Mouse (Mus musculus): ENCODE measurements around the gene Slc18a2.

Gene Slc18a2

DNA sequence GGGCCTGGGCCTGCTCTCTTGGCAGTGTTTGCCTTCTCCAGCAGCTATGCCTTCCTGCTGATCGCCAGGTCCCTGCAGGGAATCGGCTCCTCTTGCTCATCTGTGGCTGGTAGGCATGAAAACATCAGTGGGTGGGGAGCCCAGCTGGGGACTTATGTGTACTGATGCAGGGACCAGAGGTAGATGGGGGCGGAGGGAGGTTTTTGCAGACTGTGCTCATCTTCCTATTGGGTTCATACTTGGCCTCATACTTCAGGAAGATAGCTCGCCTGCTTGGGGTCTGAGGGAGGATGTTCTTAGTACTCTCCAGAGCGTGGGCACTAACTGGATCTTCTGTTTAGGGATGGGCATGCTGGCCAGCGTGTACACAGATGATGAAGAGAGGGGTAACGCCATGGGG lies 12.5 kb downstream of the Slc18a2 start:
- DNase-seq (ENCODE audit: low read depth, low spot score) = no peak

DNA sequence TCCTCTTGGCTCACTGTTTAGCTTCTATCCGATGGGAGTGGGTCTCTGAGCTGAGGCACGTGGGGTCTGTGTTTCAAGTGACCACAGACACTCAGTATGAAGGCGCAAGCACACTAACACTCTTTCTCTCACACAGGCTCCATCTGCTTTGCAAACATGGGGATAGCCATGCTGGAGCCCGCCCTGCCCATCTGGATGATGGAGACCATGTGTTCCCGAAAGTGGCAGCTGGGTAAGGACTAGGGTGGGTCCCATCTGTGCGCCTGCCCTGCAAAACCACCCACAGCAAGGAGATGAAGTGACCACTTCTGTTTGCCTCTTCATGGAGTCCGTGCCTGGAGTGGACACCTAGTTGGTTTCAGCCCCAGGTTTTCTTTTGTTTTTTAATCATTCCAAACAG lies 15.7 kb downstream of the Slc18a2 start:
- DNase-seq (ENCODE audit: low read depth, low spot score) = no peak

DNA sequence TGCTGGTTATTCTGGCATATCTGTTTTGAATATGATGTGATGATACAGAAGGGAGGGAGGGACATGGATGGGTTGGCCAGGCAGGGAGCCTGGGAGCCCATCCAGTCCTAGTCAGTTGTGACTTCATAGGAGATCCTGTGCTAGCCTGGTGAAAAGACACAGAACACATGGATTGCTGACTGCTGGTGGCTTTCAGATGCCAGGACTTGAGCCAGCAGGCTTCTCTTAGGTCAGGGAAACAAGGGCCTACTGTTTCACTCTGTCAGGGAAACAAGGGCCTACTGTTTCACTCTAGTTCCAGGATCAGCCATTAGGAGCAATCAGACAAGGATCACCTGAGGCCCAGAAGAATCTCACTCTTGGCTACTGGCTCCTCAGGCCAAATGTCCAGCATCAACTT lies 20.1 kb downstream of the Slc18a2 start:
- DNase-seq (ENCODE audit: low read depth, low spot score) = no peak

DNA sequence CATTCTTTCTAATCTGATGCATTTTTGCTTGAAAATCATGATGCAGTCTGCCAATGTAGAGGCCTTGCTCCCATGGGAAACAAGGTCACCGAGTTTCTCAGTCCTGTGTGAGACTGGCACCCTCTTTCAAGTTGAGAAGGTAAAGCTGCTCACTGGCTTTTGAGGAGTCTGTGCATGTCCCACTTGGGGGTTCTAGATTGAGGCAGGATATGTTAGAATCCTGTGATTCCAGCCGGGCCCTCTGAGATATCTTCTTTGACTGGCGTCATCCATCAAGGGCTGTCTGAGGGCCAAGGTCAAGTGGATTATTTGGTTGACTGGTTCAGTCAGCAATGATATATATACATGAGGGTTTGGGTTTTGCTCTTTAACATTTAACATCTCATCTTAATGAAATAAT lies 21.3 kb downstream of the Slc18a2 start:
- no peak for DNase-seq (ENCODE audit: low read depth, low spot score)

DNA sequence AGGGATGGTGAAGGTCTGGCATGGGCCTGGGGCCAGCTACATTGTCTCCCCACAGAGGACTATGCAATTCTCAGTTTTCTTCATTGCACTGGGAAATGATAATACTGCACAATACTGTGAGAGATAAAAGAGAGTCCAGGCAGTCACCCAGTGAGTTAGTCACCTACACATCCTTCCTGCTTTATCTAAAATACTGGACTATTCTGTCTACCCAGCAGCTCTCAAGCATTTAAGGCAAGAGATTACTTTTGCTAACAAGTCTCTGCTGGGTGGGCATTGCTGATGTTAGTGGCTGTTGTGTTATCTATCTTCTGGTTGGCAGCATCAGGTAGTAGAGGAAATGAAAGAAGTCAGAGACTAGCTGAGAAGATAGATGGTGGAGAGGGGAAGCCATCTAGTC lies 28.3 kb downstream of the Slc18a2 start:
- DNase-seq (ENCODE audit: low read depth, low spot score) = no peak

DNA sequence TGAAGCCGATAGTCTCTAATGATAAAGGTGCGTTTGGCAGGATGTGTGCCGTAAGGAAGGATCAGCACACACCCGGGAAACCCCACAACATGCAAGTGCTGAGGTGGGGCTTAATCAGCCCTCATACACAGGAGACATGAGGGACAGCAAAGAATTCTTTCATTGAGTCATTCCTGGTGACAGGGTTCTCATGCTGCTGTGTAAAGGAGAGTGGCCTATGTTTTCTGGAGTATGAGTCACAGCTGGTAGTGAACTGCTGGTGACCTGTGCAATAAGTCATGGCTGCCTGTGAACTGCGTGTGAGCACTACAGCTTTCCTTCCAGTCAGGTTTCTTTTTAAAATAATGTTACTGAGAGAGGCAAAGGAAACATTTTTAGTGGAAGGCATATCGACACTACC lies 29.1 kb downstream of the Slc18a2 start:
- DNase-seq (ENCODE audit: low read depth, low spot score) = no peak

DNA sequence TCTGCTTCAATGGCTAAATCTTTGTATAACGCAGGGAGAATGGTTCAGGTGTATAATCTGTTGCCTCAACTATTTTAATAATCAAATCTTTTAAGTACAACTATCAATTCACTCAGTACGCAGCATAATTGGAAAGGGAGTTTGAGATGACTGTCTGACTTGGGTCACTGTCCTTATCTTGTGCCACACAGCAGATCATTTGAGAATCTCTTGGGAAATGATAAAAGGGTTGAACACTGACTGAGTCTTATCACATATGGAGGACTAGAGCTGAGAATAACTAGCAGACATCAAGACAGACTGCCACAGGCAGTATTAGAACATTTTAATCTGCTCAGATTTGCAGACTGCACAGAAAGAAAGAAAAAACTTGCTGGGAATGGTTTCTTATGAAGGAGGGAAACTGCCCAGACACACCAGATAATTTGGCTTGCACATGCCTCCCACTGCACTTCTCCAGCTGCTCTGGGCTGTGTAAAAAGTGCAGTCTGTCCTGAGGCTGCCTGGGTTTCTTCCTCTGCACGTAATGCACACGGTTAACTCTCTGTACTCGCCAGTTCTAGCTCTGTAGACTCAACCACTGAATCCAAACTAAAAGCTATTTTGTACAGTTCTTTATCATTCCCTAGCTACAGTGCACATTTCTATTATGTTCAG lies 31.6 kb downstream of the Slc18a2 start:
- no peak for DNase-seq (ENCODE audit: low read depth, low spot score)

DNA sequence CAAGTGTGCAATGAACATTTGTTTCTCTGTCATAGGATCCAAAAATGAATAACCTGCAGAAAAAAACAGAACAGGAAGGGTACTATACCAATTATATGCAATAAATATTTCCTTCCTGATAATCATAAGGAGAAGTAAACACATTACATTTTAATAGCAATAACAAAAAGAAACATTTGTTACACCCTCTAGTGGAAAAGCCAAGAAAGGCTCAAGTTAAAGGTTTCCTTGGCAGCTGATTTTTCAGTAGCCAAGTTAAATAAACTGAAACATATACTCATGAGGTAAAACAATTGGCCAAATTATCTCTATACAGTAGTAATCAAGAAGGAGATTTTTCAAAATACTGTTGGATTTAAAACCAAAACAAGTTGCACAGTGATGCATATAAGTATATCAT lies 54.6 kb downstream of the Slc18a2 start:
- DNase-seq (ENCODE audit: low read depth, low spot score) = no peak

DNA sequence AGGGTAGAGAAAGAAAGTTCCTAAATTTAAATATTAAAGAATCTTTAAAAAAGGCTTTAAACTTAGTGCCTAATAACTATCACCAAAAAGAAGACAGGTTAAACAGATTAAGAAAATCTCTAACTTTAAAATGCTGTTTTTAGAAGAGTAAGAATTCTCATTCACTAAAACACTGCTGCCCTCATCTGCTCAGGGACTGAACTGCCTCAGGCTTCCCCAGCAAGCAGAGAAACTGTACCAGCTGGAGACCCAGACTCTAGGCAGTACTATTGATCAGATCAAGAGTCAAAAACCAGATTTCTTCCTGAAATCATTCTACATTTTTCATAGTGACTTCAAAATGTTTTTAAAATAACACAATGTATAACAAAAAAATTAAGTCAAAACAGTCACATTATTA lies 55.9 kb downstream of the Slc18a2 start:
- DNase-seq (ENCODE audit: low read depth, low spot score) = no peak

DNA sequence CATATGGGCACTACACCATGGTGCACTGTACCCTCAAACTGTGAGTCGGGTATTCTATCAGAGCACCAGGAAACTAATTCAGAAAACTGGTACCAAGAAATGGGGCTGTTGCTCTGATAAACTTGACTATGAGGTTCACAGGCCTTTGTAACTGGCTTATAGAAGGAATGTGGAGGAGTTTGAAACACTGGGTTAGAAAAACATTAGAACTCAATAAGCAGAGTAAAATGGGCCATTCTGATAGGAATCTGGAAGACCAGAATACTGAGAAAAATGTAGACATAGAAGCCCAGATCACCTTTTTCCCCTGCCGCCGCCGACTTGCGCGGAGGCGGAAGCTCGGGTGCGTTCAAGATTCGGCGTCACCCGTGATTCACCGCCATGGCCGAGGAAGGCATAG lies 61.3 kb downstream of the Slc18a2 start, which contains the start of gene Rps12-ps3:
Rps12-ps3 (plus strand) TSS at position 301 of the 400 bp plus-strand sequence.
- DNase-seq (ENCODE audit: low read depth, low spot score) = no peak

DNA sequence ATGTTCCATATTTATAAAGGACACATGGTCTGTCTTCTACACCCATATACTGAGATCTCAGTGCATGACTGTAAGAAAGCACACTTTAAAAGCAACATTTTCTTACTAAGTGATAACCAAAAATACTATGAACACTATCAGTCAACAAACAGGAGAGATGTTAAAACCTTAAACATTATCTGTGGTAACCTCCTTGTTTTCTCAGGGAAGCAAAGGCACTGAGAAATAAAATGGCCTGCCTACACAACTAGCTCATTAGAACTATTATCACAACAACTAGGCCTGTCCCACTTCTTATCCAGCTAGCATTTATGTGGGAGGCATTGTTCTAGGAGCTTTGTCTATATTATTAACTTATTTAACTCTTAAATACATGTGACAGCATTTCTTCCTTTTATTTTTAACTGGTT lies 70.1 kb downstream of the Slc18a2 start:
- no peak for DNase-seq (ENCODE audit: low read depth, low spot score)

DNA sequence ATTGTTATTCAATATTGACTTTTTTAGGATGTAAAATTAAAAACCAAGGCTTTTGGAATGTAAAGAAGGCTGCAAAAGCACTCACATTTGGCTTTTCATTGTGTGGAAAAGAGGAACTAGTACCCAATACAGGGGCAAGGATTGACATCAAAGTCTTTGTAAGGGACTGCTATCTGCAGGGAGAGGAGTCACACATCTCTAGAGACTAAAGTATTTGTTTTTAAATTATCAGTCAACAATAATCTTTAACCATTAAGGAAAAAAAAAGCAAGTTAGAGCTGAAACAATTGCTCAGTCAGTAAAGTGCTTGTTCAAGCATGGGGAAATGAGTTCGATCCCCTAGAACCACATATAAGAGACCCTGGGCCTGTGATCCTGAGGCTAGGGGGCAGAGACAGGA lies 76.0 kb downstream of the Slc18a2 start:
- DNase-seq (ENCODE audit: low read depth, low spot score) = no peak

DNA sequence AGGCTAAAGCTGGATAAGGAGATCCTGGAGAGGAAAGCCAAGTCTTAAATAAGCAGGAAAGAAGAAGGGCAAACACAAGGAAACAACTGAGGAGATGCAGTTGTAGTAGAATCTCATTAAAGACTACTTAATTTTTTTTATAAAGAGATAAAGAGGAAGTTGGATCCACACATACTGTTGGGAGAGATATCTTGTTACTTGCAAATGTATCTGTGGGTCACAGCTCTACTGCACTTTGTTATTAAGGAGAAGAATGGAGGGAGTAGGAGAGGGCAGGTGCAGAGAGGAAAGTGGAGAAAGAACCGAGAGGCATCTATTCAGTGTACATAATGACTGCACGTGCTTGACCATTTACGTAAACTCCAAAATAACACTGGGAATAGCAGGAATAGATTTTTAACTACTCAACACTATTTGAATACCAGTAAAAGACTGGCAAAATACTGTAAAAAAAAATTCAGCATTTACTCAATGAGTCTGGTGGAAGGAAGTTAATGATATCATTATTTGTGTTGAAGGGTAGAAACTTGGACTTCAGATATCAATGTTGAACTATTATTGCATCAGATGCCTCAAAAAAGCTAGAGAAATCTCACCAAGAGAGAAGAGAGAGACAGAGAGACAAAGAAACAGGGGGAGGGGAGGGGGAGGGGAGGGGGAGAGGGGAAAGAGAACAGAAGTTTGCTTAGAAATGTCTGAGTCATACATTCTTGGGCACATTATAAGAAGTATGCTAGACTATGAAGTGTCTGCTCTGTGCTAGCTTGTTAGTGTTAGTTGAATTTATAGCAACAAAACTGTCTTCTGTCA lies 77.4 kb downstream of the Slc18a2 start:
- no peak for DNase-seq (ENCODE audit: low read depth, low spot score)

DNA sequence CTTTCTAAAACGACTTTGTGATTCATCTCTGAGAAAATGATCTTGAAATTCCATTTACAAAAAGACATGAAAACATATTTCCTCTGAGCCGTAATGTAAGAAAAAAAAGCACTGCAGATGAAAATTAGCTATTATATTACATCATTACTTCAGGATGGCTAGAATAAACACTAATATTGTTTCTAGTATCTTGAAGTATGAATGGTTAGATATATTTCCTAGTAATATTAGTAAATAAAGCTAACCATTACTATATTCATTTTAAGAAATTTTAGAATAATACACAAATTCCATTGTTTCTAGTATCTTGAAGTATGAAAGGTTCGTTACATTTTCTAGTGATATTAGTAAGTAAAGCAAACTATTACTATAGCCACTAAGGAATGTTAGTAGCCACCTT lies 79.2 kb downstream of the Slc18a2 start:
- no peak for DNase-seq (ENCODE audit: low read depth, low spot score)

DNA sequence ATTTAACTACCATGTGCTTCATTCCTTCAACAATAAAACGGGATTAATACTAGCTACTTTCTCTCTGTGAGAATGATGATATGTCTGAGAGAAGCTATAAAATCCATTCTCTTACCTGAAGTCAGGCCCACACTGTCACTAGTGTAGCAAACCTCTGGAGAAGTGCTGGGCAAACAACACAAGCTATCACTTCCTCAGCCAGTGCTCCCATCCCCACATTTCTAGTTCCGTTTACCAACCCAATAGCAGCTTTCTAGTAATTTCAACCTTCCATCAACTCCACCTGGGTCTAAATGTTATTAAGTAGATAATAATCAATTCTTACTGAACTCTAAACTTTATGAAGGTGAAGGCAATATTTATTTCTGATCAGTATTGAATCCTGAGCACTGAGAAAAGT lies 82.3 kb downstream of the Slc18a2 start:
- DNase-seq (ENCODE audit: low read depth, low spot score) = no peak

DNA sequence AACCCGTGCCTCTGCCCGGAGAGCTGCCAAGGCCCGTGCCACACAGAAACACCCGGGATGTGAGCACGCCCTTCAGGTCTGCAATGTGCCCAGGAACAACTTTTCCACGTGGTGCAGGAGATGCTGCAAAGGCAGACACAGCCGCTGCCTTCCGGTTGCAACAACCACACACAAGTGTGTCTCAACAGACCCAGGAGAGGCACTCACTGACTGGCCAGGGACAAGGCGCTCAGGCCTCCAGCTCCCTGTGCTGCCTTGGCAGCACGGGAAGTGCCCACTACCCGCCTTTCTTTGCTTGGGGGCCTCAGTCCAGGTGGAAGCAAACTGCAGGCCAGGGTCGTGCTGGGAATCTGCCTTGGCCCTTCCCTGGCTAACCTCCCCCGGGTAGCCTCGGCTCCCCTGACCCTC lies 83.6 kb downstream of the Slc18a2 start:
- peak; percentile 5 for DNase-seq (ENCODE audit: low read depth, low spot score)

DNA sequence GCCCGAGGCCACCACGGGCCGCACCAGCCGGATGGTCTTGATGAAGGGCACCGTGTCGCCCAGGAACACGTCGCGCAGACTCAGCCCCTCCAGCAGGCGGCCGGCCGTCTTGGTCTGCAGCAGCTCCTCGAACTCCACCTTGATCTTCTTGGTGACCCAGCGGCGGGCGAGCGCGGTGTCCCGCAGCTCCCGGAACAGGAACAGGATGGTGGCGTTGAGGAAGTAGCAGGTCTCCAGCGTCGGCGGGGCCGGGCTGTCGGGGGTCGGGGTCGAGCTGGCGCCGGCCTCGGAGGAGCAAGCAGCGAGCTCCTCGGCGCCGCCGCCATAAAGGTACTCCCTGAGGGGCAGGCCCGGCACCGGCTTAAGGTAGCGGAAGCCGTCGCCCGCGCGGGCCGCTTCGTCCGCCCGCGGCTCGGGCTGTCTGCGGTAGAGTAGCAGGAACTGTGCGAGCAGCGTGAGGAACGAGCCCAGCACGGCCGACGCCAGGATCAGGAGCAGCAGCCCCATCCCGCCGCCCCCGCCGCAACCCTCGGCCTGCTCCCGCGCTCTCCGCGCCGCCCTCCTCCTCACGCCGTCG lies 84.5 kb downstream of the Slc18a2 start:
- peak; percentile 11 for DNase-seq (ENCODE audit: low read depth, low spot score)

Data from skeletal muscle tissue, adult 2 months (tissue).